Mouse (Mus musculus): ENCODE measurements around the gene Lama1. TPM values are rescaled to one million over a fixed set of nuclear protein-coding genes. Genes with fewer than 3 reads are reported as not detected.

The Lama1 gene
- polyA plus RNA-seq, 1 experiment from 2014 or later = 0.84 TPM

DNA sequence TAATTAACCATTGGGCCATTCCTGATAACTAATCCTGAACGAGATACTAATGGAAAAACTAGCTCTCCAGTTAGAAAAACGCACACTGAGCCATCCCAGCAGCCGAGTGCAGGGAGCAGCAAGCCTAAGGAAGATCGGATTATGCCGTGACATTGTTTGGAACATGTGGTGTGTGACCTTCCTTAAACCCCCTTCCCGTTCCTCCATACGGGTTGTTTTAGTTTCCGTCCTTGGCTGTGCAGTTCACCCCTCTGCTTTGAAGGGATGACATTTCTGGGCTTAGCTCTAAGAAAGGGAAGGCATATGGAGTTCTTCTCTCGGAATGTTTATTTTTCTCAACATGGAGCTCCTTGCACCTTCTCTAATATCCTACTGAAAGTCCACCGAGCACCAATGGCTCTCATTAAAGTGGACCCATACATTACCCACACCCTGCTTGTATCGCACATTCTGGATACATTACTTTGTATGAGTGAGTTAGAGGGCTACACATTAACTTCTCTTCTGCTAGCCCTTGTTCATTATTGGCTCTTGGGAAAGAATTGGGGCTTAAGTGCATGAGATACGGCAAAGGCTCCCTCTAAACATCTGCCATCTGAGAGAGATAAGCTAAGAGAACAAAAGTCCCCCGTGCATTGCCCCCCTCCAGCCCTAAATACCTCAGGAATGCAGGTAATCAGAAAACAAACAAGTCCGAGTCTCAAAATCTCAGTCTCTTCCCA, 11.9 kb upstream of the Lama1 start:
- H3K9ac ChIP-seq (ENCODE audit: low read length) = no peak overlapping the region
- H3K4me1 ChIP-seq (ENCODE audit: control insufficient read depth in 2 of 2, insufficient read depth in 2 of 2, low read length in 2 of 2) = 0 out of 4 replicates have a peak, but pooled peaks cover 0 to 3% of the 10 kb centered on the region in 2 experiments
- no peak overlapping the region for H3K27ac ChIP-seq (replicated peaks in 1 of 2; ENCODE audit: control insufficient read depth in 1 of 2, insufficient read depth in 1 of 2, low read depth in 2 of 2, low read length in 2 of 2)
- H3K36me3 ChIP-seq (ENCODE audit: control insufficient read depth, insufficient read depth, low read length) = no peaks in the 10 kb centered on the region
- H3K27me3 ChIP-seq (ENCODE audit: control insufficient read depth, insufficient read depth, low read length) = no peaks in the 10 kb centered on the region
- H3K9me3 ChIP-seq (ENCODE audit: control insufficient read depth, low read length) = no peaks in the 10 kb centered on the region
- 32% methylated on average over 14 of the region's 14 CpGs for WGBS
- no peak overlapping the region for H3K4me3 ChIP-seq (ENCODE audit: control insufficient read depth in 1 of 2, insufficient read depth in 1 of 2, low read depth in 1 of 2, low read length in 2 of 2)
- no peak for ATAC-seq (ENCODE audit: insufficient number of reproducible peaks, insufficient read depth, low FRiP score, low read depth)
- H3K4me2 ChIP-seq (ENCODE audit: low read length) = no peak overlapping the region

DNA sequence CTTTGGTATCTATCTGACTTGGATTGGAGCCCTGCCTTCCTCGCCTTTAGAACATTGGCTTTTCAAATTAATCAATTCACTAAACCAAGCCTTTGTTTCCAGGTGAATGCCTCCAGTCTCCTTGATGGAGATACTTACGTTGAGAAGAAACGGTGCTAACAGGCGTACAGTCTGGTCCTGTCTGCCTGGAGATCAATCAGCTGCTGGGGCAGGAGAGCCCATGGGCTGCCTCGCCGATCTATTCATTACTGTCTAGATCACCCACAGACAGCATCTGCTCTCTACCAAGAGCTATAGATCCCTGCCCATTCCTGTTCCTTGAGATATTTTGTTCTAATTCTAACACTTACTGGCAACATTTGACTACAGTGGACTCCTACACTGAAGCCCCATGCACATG, 9.6 kb upstream of the Lama1 start:
- Histone ChIP-seq H3K4me3 (ENCODE audit: control insufficient read depth in 1 of 2, insufficient read depth in 1 of 2, low read depth in 1 of 2, low read length in 2 of 2) (no peak overlapping the region), H3K9me3 (ENCODE audit: control insufficient read depth, low read length) (no peaks in the 10 kb centered on the region), H3K4me2 (ENCODE audit: low read length) (no peak overlapping the region), H3K27me3 (ENCODE audit: control insufficient read depth, insufficient read depth, low read length) (no peaks in the 10 kb centered on the region), H3K27ac (replicated peaks in 1 of 2; ENCODE audit: control insufficient read depth in 1 of 2, insufficient read depth in 1 of 2, low read depth in 2 of 2, low read length in 2 of 2) (no peak overlapping the region), H3K9ac (ENCODE audit: low read length) (no peak overlapping the region), H3K36me3 (ENCODE audit: control insufficient read depth, insufficient read depth, low read length) (no peaks in the 10 kb centered on the region), H3K4me1 (ENCODE audit: control insufficient read depth in 2 of 2, insufficient read depth in 2 of 2, low read length in 2 of 2) (0 out of 4 replicates have a peak, but pooled peaks cover 0 to 3% of the 10 kb centered on the region in 2 experiments)
- no peak for ATAC-seq (ENCODE audit: insufficient number of reproducible peaks, insufficient read depth, low FRiP score, low read depth)
- WGBS = 80% methylated on average over 6 of the region's 6 CpGs

DNA sequence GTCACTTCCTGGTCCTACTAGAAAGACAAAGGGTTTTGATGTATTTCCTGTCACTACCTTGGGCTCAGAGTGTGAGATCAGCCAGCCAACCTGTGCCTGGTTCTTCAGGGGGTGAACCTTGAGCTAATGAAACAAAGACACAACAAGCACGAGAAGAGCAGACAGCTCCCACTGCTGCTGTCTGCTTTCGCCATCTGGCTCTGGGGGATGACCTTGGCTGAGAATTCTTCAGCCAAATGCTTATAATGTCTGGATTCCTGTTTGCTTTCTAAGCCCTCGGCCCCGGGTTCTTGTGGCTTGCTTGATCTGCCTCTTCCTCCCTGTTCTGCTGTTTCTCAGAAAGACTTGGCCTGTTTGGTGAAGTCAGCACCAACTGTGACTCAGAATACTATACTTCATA, 6.4 kb upstream of the Lama1 start:
- Histone ChIP-seq H3K4me1 (ENCODE audit: control insufficient read depth in 2 of 2, insufficient read depth in 2 of 2, low read length in 2 of 2) (no peaks in the 10 kb centered on the region), H3K9ac (ENCODE audit: low read length) (no peak overlapping the region), H3K36me3 (ENCODE audit: control insufficient read depth, insufficient read depth, low read length) (no peaks in the 10 kb centered on the region), H3K27me3 (ENCODE audit: control insufficient read depth, insufficient read depth, low read length) (no peaks in the 10 kb centered on the region), H3K4me2 (ENCODE audit: low read length) (no peak overlapping the region), H3K4me3 (ENCODE audit: control insufficient read depth in 1 of 2, insufficient read depth in 1 of 2, low read depth in 1 of 2, low read length in 2 of 2) (no peak overlapping the region), H3K27ac (replicated peaks in 1 of 2; ENCODE audit: control insufficient read depth in 1 of 2, insufficient read depth in 1 of 2, low read depth in 2 of 2, low read length in 2 of 2) (no peak overlapping the region), H3K9me3 (ENCODE audit: control insufficient read depth, low read length) (no peaks in the 10 kb centered on the region)
- ATAC-seq (ENCODE audit: insufficient number of reproducible peaks, insufficient read depth, low FRiP score, low read depth) = no peak
- 45% methylated on average over 4 of the region's 4 CpGs for WGBS

DNA sequence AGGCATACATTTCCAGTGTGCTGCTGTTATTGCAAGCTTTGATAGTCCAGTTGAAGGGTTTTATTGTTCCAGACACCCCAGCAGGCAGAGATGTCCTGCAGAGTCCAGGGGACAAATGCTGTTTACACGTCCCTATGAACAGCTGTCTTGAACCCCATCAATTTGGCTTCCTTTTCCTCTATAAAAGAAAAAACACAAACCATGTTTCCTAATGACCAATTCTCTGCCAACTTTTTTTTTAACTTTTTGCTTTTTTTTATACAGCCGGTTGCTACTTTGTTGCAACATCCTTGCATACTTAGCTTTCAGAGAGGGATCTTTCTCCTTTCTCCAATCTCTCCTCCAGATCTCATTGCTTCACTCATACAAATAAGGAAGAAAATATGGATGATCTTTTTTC, 4.4 kb upstream of the Lama1 start:
- no peak for ATAC-seq (ENCODE audit: insufficient number of reproducible peaks, insufficient read depth, low FRiP score, low read depth)
- Histone ChIP-seq H3K27me3 (ENCODE audit: control insufficient read depth, insufficient read depth, low read length) (no peaks in the 10 kb centered on the region; the same call in 1 of the 2 replicates), H3K9me3 (ENCODE audit: control insufficient read depth, low read length) (no peaks in the 10 kb centered on the region), H3K4me2 (ENCODE audit: low read length) (no peak overlapping the region), H3K9ac (ENCODE audit: low read length) (no peak overlapping the region), H3K36me3 (ENCODE audit: control insufficient read depth, insufficient read depth, low read length) (no peaks in the 10 kb centered on the region), H3K27ac (replicated peaks in 1 of 2; ENCODE audit: control insufficient read depth in 1 of 2, insufficient read depth in 1 of 2, low read depth in 2 of 2, low read length in 2 of 2) (no peak overlapping the region), H3K4me3 (ENCODE audit: control insufficient read depth in 1 of 2, insufficient read depth in 1 of 2, low read depth in 1 of 2, low read length in 2 of 2) (no peak overlapping the region), H3K4me1 (ENCODE audit: control insufficient read depth in 2 of 2, insufficient read depth in 2 of 2, low read length in 2 of 2) (peaks cover 0 to under 1% of the 10 kb centered on the region in 2 experiments; a peak in 2 of 4 replicates)
- 71% methylated on average over 2 of the region's 2 CpGs for WGBS

DNA sequence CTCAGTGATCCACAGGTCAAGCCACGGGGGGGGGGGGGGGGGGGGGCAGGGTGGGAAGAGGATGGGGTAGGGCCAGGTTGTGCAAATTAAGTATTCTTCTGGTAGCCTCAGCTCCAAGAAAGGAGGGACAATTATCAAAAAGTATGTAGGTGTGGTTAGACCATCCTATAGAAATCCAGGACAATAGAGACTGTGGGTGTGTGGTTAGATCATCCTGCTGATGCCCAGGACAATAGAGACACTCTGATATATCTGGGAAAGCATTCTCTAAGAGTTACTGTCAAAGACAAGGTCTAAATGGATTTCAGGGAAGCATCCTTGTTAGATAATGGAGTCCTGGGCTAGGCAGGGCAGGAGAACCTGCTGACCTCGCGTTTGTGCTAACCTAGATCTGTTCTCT, 3.2 kb upstream of the Lama1 start:
- no peak for ATAC-seq (ENCODE audit: insufficient number of reproducible peaks, insufficient read depth, low FRiP score, low read depth)
- Histone ChIP-seq H3K4me3 (ENCODE audit: control insufficient read depth in 1 of 2, insufficient read depth in 1 of 2, low read depth in 1 of 2, low read length in 2 of 2) (no peak overlapping the region), H3K27me3 (ENCODE audit: control insufficient read depth, insufficient read depth, low read length) (peaks cover 10% of the 10 kb centered on the region), H3K4me1 (ENCODE audit: control insufficient read depth in 2 of 2, insufficient read depth in 2 of 2, low read length in 2 of 2) (peaks cover 2 to 11% of the 10 kb centered on the region in 2 experiments; a peak in 3 of 4 replicates), H3K4me2 (ENCODE audit: low read length) (no peak overlapping the region), H3K9ac (ENCODE audit: low read length) (no peak overlapping the region), H3K9me3 (ENCODE audit: control insufficient read depth, low read length) (no peaks in the 10 kb centered on the region), H3K36me3 (ENCODE audit: control insufficient read depth, insufficient read depth, low read length) (no peaks in the 10 kb centered on the region), H3K27ac (replicated peaks in 1 of 2; ENCODE audit: control insufficient read depth in 1 of 2, insufficient read depth in 1 of 2, low read depth in 2 of 2, low read length in 2 of 2) (no peak overlapping the region)
- 70% methylated on average over 3 of the region's 3 CpGs for WGBS

- H3K9ac ChIP-seq (ENCODE audit: low read length) = peak overlapping the region; percentile 69
- H3K27ac ChIP-seq (replicated peaks in 1 of 2; ENCODE audit: control insufficient read depth in 1 of 2, insufficient read depth in 1 of 2, low read depth in 2 of 2, low read length in 2 of 2) = no peak overlapping the region
- H3K4me1 ChIP-seq (ENCODE audit: control insufficient read depth in 2 of 2, insufficient read depth in 2 of 2, low read length in 2 of 2) = peaks cover 2 to 11% of the 10 kb centered on the region in 2 experiments; a peak in 3 of 4 replicates
- peaks cover 19% of the 10 kb centered on the region for H3K27me3 ChIP-seq (ENCODE audit: control insufficient read depth, insufficient read depth, low read length)
- no peaks in the 10 kb centered on the region for H3K9me3 ChIP-seq (ENCODE audit: control insufficient read depth, low read length)
- ATAC-seq (ENCODE audit: insufficient number of reproducible peaks, insufficient read depth, low FRiP score, low read depth) = peak; percentile 36; the same call in 1 of the 2 replicates
- H3K36me3 ChIP-seq (ENCODE audit: control insufficient read depth, insufficient read depth, low read length) = no peaks in the 10 kb centered on the region
- H3K4me2 ChIP-seq (ENCODE audit: low read length) = peak overlapping the region; percentile 100
- H3K4me3 ChIP-seq (ENCODE audit: control insufficient read depth in 1 of 2, insufficient read depth in 1 of 2, low read depth in 1 of 2, low read length in 2 of 2) = peak overlapping the region; percentile 66 to 67
- WGBS = under 1% methylated on average over 28 of the region's 32 CpGs
These were observed 417 bp downstream of the Lama1 start for GRCm38 (mm10) chr17:67697461-67697891.

GRCm38 (mm10) chr17:67698301-67698700, 1.2 kb downstream of the Lama1 start:
- WGBS = 2% methylated on average over 13 of the region's 13 CpGs
- H3K9ac ChIP-seq (ENCODE audit: low read length) = no peak overlapping the region
- H3K4me1 ChIP-seq (ENCODE audit: control insufficient read depth in 2 of 2, insufficient read depth in 2 of 2, low read length in 2 of 2) = peaks cover 2 to 11% of the 10 kb centered on the region in 2 experiments; a peak in 3 of 4 replicates
- ATAC-seq (ENCODE audit: insufficient number of reproducible peaks, insufficient read depth, low FRiP score, low read depth) = no peak
- peak overlapping the region; percentile 5 to 67; a peak in 2 of 4 replicates for H3K4me3 ChIP-seq (ENCODE audit: control insufficient read depth in 1 of 2, insufficient read depth in 1 of 2, low read depth in 1 of 2, low read length in 2 of 2)
- H3K27me3 ChIP-seq (ENCODE audit: control insufficient read depth, insufficient read depth, low read length) = peaks cover 19% of the 10 kb centered on the region
- H3K36me3 ChIP-seq (ENCODE audit: control insufficient read depth, insufficient read depth, low read length) = no peaks in the 10 kb centered on the region
- no peak overlapping the region for H3K27ac ChIP-seq (replicated peaks in 1 of 2; ENCODE audit: control insufficient read depth in 1 of 2, insufficient read depth in 1 of 2, low read depth in 2 of 2, low read length in 2 of 2)
- H3K9me3 ChIP-seq (ENCODE audit: control insufficient read depth, low read length) = no peaks in the 10 kb centered on the region
- H3K4me2 ChIP-seq (ENCODE audit: low read length) = peak overlapping the region; percentile 100
